Comparison of ENCODE assay signal across 24 mouse cellular contexts in genomic region chr8:63120508-63120907, GRCm38 (mm10).
DNase-seq lines count a peak whose midpoint lies in the region; ATAC-seq lines count a peak whose summit lies in the region.
"Had no signal": no experiment of that assay in that cellular context is flagged by ENCODE, and none has a peak within 500 bp of the region (broad histone marks: within the 10 kb centered on the region; RNA-seq: fewer than 3 reads in every experiment).

No protein-coding gene starts in this region.

- peak; percentile 31 for DNase-seq in forebrain, embryonic 14.5 days (ENCODE audit: low spot score)
- no peak for DNase-seq in neural tube, embryonic 11.5 days (ENCODE audit: low spot score)
- no peak for DNase-seq in neural tube, embryonic 10.5 days (ENCODE audit: extremely low spot score, low spot score)
- no peak for DNase-seq in heart, postnatal 25 days (ENCODE audit: low spot score)
- DNase-seq: adrenal gland, adult 2 months; cerebellum, adult 11-12 months; cerebellum, postnatal 14 days; kidney, postnatal 25 days; liver, postnatal 0 days; retina, postnatal 1 day; right cerebral cortex, postnatal 25 days; spleen, adult 18-20 months had no signal

- 61% methylated on average over 2 of the region's 2 CpGs for WGBS in forebrain, embryonic 14.5 days
- 64% methylated on average over 2 of the region's 2 CpGs for WGBS in forebrain, embryonic 16.5 days
- WGBS in neural tube, embryonic 11.5 days, result 71% methylated on average over 2 of the region's 2 CpGs
- 66% methylated on average over 2 of the region's 2 CpGs for WGBS in neural tube, embryonic 12.5 days
- 68% methylated on average over 2 of the region's 2 CpGs for WGBS in intestine, embryonic 16.5 days

- peak; percentile 37; the same call in 1 of the 2 replicates for ATAC-seq in forebrain, embryonic 14.5 days
- ATAC-seq in forebrain, embryonic 16.5 days, result no peak
- ATAC-seq in neural tube, embryonic 11.5 days (ENCODE audit: insufficient read depth, low FRiP score, low TSS enrichment), result peak; percentile 61; the same call in 1 of the 2 replicates
- 0 out of 2 replicates have a peak, but pooled peaks have one; percentile 41 for ATAC-seq in neural tube, embryonic 12.5 days (ENCODE audit: low FRiP score, low read depth)
- no peak for ATAC-seq in intestine, embryonic 16.5 days
- ATAC-seq: CD4-positive, CD25-positive, alpha-beta regulatory T cell, adult 4 months; intestine, postnatal 0 days; liver, postnatal 0 days; lung, postnatal 0 days had no signal

- no peak overlapping the region for H3K4me3 ChIP-seq in forebrain, embryonic 14.5 days (ENCODE audit: low read depth, low read length)
- no peak overlapping the region for H3K4me3 ChIP-seq in forebrain, embryonic 16.5 days (replicated peaks; ENCODE audit: low read length)
- H3K4me3 ChIP-seq in neural tube, embryonic 11.5 days (ENCODE audit: low read depth, low read length), result no peak overlapping the region
- no peak overlapping the region for H3K4me3 ChIP-seq in neural tube, embryonic 12.5 days
- H3K4me3 ChIP-seq in intestine, embryonic 16.5 days (ENCODE audit: low read length), result no peak overlapping the region
- H3K4me3 ChIP-seq: embryonic facial prominence, embryonic 12.5 days; erythroblast, embryonic 14.5 days; limb, embryonic 12.5 days; myocyte had no signal

- no peak overlapping the region for H3K9ac ChIP-seq in forebrain, embryonic 14.5 days (ENCODE audit: low read length)
- H3K9ac ChIP-seq in forebrain, embryonic 16.5 days (replicated peaks; ENCODE audit: low read depth, low read length), result no peak overlapping the region
- no peak overlapping the region for H3K9ac ChIP-seq in neural tube, embryonic 11.5 days (ENCODE audit: low read length)
- no peak overlapping the region for H3K9ac ChIP-seq in neural tube, embryonic 12.5 days
- H3K9ac ChIP-seq in intestine, embryonic 16.5 days (ENCODE audit: low read depth, low read length), result no peak overlapping the region
- H3K9ac ChIP-seq: embryonic facial prominence, embryonic 12.5 days; limb, embryonic 12.5 days; liver, postnatal 0 days had no signal

- intact Hi-C loops in heart, postnatal 25 days (cut with DNase I), result no loop called here

- H3K36me3 ChIP-seq in forebrain, embryonic 14.5 days (ENCODE audit: control insufficient read depth, insufficient read depth, low read length), result no peaks in the 10 kb centered on the region
- H3K36me3 ChIP-seq in forebrain, embryonic 16.5 days (ENCODE audit: control insufficient read depth, insufficient read depth), result no peaks in the 10 kb centered on the region
- H3K36me3 ChIP-seq in neural tube, embryonic 11.5 days (ENCODE audit: control insufficient read depth, insufficient read depth, low read length), result no peaks in the 10 kb centered on the region
- no peaks in the 10 kb centered on the region for H3K36me3 ChIP-seq in neural tube, embryonic 12.5 days
- H3K36me3 ChIP-seq in intestine, embryonic 16.5 days (ENCODE audit: control insufficient read depth, insufficient read depth, low read length), result no peaks in the 10 kb centered on the region
- H3K36me3 ChIP-seq: embryonic facial prominence, embryonic 12.5 days; limb, embryonic 12.5 days had no signal

- H3K9me3 ChIP-seq in forebrain, embryonic 14.5 days (replicated peaks; ENCODE audit: control insufficient read depth, low read length), result no peaks in the 10 kb centered on the region
- H3K9me3 ChIP-seq in forebrain, embryonic 16.5 days (ENCODE audit: control insufficient read depth, low read length), result no peaks in the 10 kb centered on the region
- H3K9me3 ChIP-seq in neural tube, embryonic 11.5 days (ENCODE audit: control insufficient read depth, low read length), result no peaks in the 10 kb centered on the region
- H3K9me3 ChIP-seq in neural tube, embryonic 12.5 days, result no peaks in the 10 kb centered on the region
- H3K9me3 ChIP-seq in intestine, embryonic 16.5 days (ENCODE audit: control insufficient read depth, low read length), result no peaks in the 10 kb centered on the region
- H3K9me3 ChIP-seq: embryonic facial prominence, embryonic 12.5 days; limb, embryonic 12.5 days had no signal

- no peaks in the 10 kb centered on the region for H3K27me3 ChIP-seq in forebrain, embryonic 14.5 days (replicated peaks; ENCODE audit: control insufficient read depth, insufficient read depth, low read length)
- no peaks in the 10 kb centered on the region for H3K27me3 ChIP-seq in forebrain, embryonic 16.5 days (replicated peaks; ENCODE audit: control insufficient read depth, insufficient read depth, low read length)
- no peaks in the 10 kb centered on the region for H3K27me3 ChIP-seq in neural tube, embryonic 11.5 days (ENCODE audit: control insufficient read depth, insufficient read depth, low read length)
- no peaks in the 10 kb centered on the region for H3K27me3 ChIP-seq in neural tube, embryonic 12.5 days (replicated peaks)
- no peaks in the 10 kb centered on the region for H3K27me3 ChIP-seq in intestine, embryonic 16.5 days (replicated peaks; ENCODE audit: control insufficient read depth, insufficient read depth, low read length)
- H3K27me3 ChIP-seq: embryonic facial prominence, embryonic 12.5 days; limb, embryonic 12.5 days had no signal

- no peaks in the 10 kb centered on the region for H3K4me1 ChIP-seq in forebrain, embryonic 14.5 days (ENCODE audit: control insufficient read depth, insufficient read depth, low read length)
- no peaks in the 10 kb centered on the region for H3K4me1 ChIP-seq in forebrain, embryonic 16.5 days (replicated peaks; ENCODE audit: control insufficient read depth, insufficient read depth, low read length)
- H3K4me1 ChIP-seq in neural tube, embryonic 11.5 days (ENCODE audit: control insufficient read depth, insufficient read depth, low read length), result no peaks in the 10 kb centered on the region
- H3K4me1 ChIP-seq in neural tube, embryonic 12.5 days, result no peaks in the 10 kb centered on the region
- no peaks in the 10 kb centered on the region for H3K4me1 ChIP-seq in intestine, embryonic 16.5 days (ENCODE audit: control insufficient read depth, insufficient read depth, low read length)
- H3K4me1 ChIP-seq: embryonic facial prominence, embryonic 12.5 days; limb, embryonic 12.5 days had no signal

- no peak overlapping the region for H3K27ac ChIP-seq in forebrain, embryonic 14.5 days (ENCODE audit: low read depth, low read length)
- no peak overlapping the region for H3K27ac ChIP-seq in forebrain, embryonic 16.5 days (ENCODE audit: low read length)
- H3K27ac ChIP-seq in neural tube, embryonic 11.5 days (ENCODE audit: low read depth, low read length), result no peak overlapping the region
- no peak overlapping the region for H3K27ac ChIP-seq in neural tube, embryonic 12.5 days
- H3K27ac ChIP-seq in intestine, embryonic 16.5 days (ENCODE audit: low read length), result no peak overlapping the region
- H3K27ac ChIP-seq: embryonic facial prominence, embryonic 12.5 days; limb, embryonic 12.5 days; macrophage had no signal

- no peak overlapping the region for H3K4me2 ChIP-seq in forebrain, embryonic 14.5 days (ENCODE audit: low read length)
- H3K4me2 ChIP-seq in forebrain, embryonic 16.5 days (ENCODE audit: low read length), result no peak overlapping the region
- H3K4me2 ChIP-seq in neural tube, embryonic 11.5 days (ENCODE audit: low read depth), result no peak overlapping the region
- no peak overlapping the region for H3K4me2 ChIP-seq in neural tube, embryonic 12.5 days (replicated peaks)
- no peak overlapping the region for H3K4me2 ChIP-seq in intestine, embryonic 16.5 days (ENCODE audit: low read depth, low read length)
- H3K4me2 ChIP-seq: embryonic facial prominence, embryonic 12.5 days; limb, embryonic 12.5 days; liver, embryonic 11.5 days had no signal

Comparison
In these comparisons a context has a peak if more than half of its experiments do, and no peak if none do; other contexts are left out.
1. ATAC-seq: peak in forebrain, embryonic 14.5 days (single experiment), neural tube, embryonic 11.5 days (single experiment) and neural tube, embryonic 12.5 days (single experiment); none in forebrain, embryonic 16.5 days (single experiment) and intestine, embryonic 16.5 days (single experiment).